Mouse (Mus musculus) MEL (cell line): ENCODE measurements at regions not wholly inside any gene's neighbourhood (a gene's known extent, or its start where the extent isn't known, plus 50 kb on each side); places are given as distances from the start of the nearest gene placed in this dataset.

Source experiments
- DNase-seq: peaks from one replicate; pipeline ENCODE4 v3.0.0; 2011; ENCODE audit warnings: low read depth, low spot score
- H3K27ac ChIP-seq: 2 replicates; pipeline ENCODE4 v1.5.1; 2012; ENCODE audit warnings: low read depth, mild to moderate bottlenecking, control low read depth, low read length, moderate library complexity; ENCODE audit not compliant: control insufficient read depth
- H3K27me3 ChIP-seq, 2 experiments: fragments of 150-350 bp in 1 of 2; sonication (generic) in 1 of 2; 2 replicates each; pipeline ENCODE4 v1.6.1; 2012; ENCODE audit warnings: low read length in 2 of 2, mild to moderate bottlenecking in 2 of 2, improper control_type of control experiment in 1 of 2, moderate library complexity in 1 of 2; ENCODE audit not compliant: insufficient read depth in 2 of 2, control insufficient read depth in 1 of 2
- H3K36me3 ChIP-seq, 2 experiments: 2 replicates each; pipeline ENCODE4 v1.6.1; 2012 to 2014; ENCODE audit warnings: low read length in 2 of 2, improper control_type of control experiment in 1 of 2, inconsistent platforms in 1 of 2, mild to moderate bottlenecking in 1 of 2; ENCODE audit not compliant: insufficient read depth in 2 of 2, control insufficient read depth in 1 of 2
- H3K4me1 ChIP-seq, 2 experiments: fragments of 150-350 bp in 1 of 2; sonication (generic) in 1 of 2; 2 replicates each; pipeline ENCODE4 v1.6.1; 2012; ENCODE audit warnings: low read length in 2 of 2, improper control_type of control experiment in 1 of 2, mild to moderate bottlenecking in 1 of 2; ENCODE audit not compliant: insufficient read depth in 2 of 2, control insufficient read depth in 1 of 2
- H3K4me3 ChIP-seq, 2 experiments: fragments of 150-350 bp in 1 of 2; sonication (generic) in 1 of 2; 2 replicates each; pipeline ENCODE4 v1.5.1; 2012; ENCODE audit warnings: low read depth in 2 of 2, low read length in 2 of 2, mild to moderate bottlenecking in 2 of 2, moderate library complexity in 2 of 2, control low read depth in 1 of 2, improper control_type of control experiment in 1 of 2; ENCODE audit not compliant: control insufficient read depth in 1 of 2, insufficient read depth in 1 of 2
- H3K79me2 ChIP-seq: 2 replicates; pipeline ENCODE4 v1.6.1; 2012; ENCODE audit warnings: mild to moderate bottlenecking, low read length, moderate library complexity; ENCODE audit not compliant: control insufficient read depth, poor library complexity, insufficient read depth
- H3K9ac ChIP-seq: 2 replicates; pipeline ENCODE4 v1.6.1; 2012; ENCODE audit warnings: low read depth, mild to moderate bottlenecking, control low read depth, low read length, moderate library complexity; ENCODE audit not compliant: control insufficient read depth, poor library complexity, severe bottlenecking
- H3K9me3 ChIP-seq: fragments of 150-350 bp; sonication (generic); replicated peaks from 2 replicates; pipeline ENCODE4 v1.6.1; 2012; ENCODE audit warnings: mild to moderate bottlenecking, low read length, improper control_type of control experiment, moderate library complexity; ENCODE audit not compliant: insufficient read depth
- CHD2 ChIP-seq: IDR thresholded peaks from 2 replicates; pipeline ENCODE4 v1.6.1; 2011; ENCODE audit warnings: low read length, improper control_type of control experiment
- CTCF ChIP-seq, 3 experiments: IDR thresholded peaks in 2 of 3; conservative IDR thresholded peaks in 1 of 3; 2 replicates each; pipeline ENCODE4 v1.5.1; 2011 to 2012; ENCODE audit warnings: low read length in 3 of 3, low read depth in 2 of 3, mild to moderate bottlenecking in 2 of 3, improper control_type of control experiment in 1 of 3, inconsistent platforms in 1 of 3, mixed read lengths in 1 of 3, moderate library complexity in 1 of 3; ENCODE audit not compliant: control insufficient read depth in 1 of 3, insufficient read depth in 1 of 3, poor library complexity in 1 of 3, severe bottlenecking in 1 of 3
- E2F4 ChIP-seq: IDR thresholded peaks from 2 replicates; pipeline ENCODE4 v1.6.1; 2011; ENCODE audit warnings: low read depth, low read length, improper control_type of control experiment, borderline replicate concordance
- ELF1 ChIP-seq: IDR thresholded peaks from 2 replicates; pipeline ENCODE4 v1.6.1; 2014; ENCODE audit warnings: low read depth, mild to moderate bottlenecking, inconsistent platforms, low read length, improper control_type of control experiment, moderate library complexity
- EP300 ChIP-seq, 2 experiments: IDR thresholded peaks; 2 replicates each; pipeline ENCODE4 v1.6.1; 2011; ENCODE audit warnings: improper control_type of control experiment in 2 of 2, low read length in 2 of 2, low read depth in 1 of 2, mild to moderate bottlenecking in 1 of 2
- ETS1 ChIP-seq: IDR thresholded peaks from 2 replicates; pipeline ENCODE4 v1.6.1; 2012; ENCODE audit warnings: low read depth, mild to moderate bottlenecking, inconsistent platforms, low read length, improper control_type of control experiment, moderate library complexity
- GATA1 ChIP-seq: IDR thresholded peaks from 2 replicates; pipeline ENCODE4 v1.6.1; 2011; ENCODE audit warnings: low read depth, low read length, improper control_type of control experiment
- MAFK ChIP-seq: IDR thresholded peaks from 2 replicates; pipeline ENCODE4 v1.6.1; 2011; ENCODE audit warnings: low read depth, mild to moderate bottlenecking, low read length, improper control_type of control experiment, borderline replicate concordance
- MAX ChIP-seq: IDR thresholded peaks from 2 replicates; pipeline ENCODE4 v1.6.1; 2011; ENCODE audit warnings: low read length, improper control_type of control experiment
- MXI1 ChIP-seq: IDR thresholded peaks from 2 replicates; pipeline ENCODE4 v1.6.1; 2011; ENCODE audit warnings: mild to moderate bottlenecking, low read depth, low read length, improper control_type of control experiment
- MYC ChIP-seq: IDR thresholded peaks from 2 replicates; pipeline ENCODE4 v1.6.1; 2011; ENCODE audit warnings: low read depth, mild to moderate bottlenecking, low read length, improper control_type of control experiment, moderate library complexity
- NELFE ChIP-seq: IDR thresholded peaks from 2 replicates; pipeline ENCODE4 v1.6.1; 2011; ENCODE audit warnings: low read depth, low read length, improper control_type of control experiment
- SMC3 ChIP-seq: IDR thresholded peaks from 2 replicates; pipeline ENCODE4 v1.6.1; 2011; ENCODE audit warnings: low read depth, low read length, improper control_type of control experiment
- TBP ChIP-seq: IDR thresholded peaks from 2 replicates; pipeline ENCODE4 v1.8.0; 2011; ENCODE audit warnings: low read depth, low read length, improper control_type of control experiment
- TCF12 ChIP-seq: IDR thresholded peaks from 2 replicates; pipeline ENCODE4 v1.6.1; 2014; ENCODE audit warnings: low read depth, mild to moderate bottlenecking, inconsistent platforms, low read length, improper control_type of control experiment, moderate library complexity
- UBTF ChIP-seq: IDR thresholded peaks from 2 replicates; pipeline ENCODE4 v1.6.1; 2012; ENCODE audit warnings: low read depth, mild to moderate bottlenecking, inconsistent platforms, low read length, improper control_type of control experiment, moderate library complexity, borderline replicate concordance; ENCODE audit not compliant: insufficient read depth
- USF1 ChIP-seq: IDR thresholded peaks from 2 replicates; pipeline ENCODE4 v1.6.1; 2014; ENCODE audit warnings: low read depth, mild to moderate bottlenecking, inconsistent platforms, low read length, improper control_type of control experiment, moderate library complexity
- USF2 ChIP-seq, 2 experiments: IDR thresholded peaks; 2 replicates each; pipeline ENCODE4 v1.6.1; 2011 to 2012; ENCODE audit warnings: improper control_type of control experiment in 2 of 2, low read length in 2 of 2, borderline replicate concordance in 1 of 2, inconsistent platforms in 1 of 2, low read depth in 1 of 2, mild to moderate bottlenecking in 1 of 2; ENCODE audit not compliant: insufficient read depth in 1 of 2
- ZC3H11A ChIP-seq: IDR thresholded peaks from 2 replicates; pipeline ENCODE4 v1.6.1; 2012; ENCODE audit warnings: low read depth, mild to moderate bottlenecking, inconsistent platforms, low read length, improper control_type of control experiment
- ZKSCAN1 ChIP-seq: IDR thresholded peaks from 2 replicates; pipeline ENCODE4 v1.6.1; 2012; ENCODE audit warnings: low read depth, mild to moderate bottlenecking, inconsistent platforms, low read length, improper control_type of control experiment, moderate library complexity
- ZMIZ1 ChIP-seq: IDR thresholded peaks from 2 replicates; pipeline ENCODE4 v1.6.1; 2012; ENCODE audit warnings: low read depth, mild to moderate bottlenecking, inconsistent platforms, low read length, improper control_type of control experiment, moderate library complexity
- ZNF384 ChIP-seq: IDR thresholded peaks from 2 replicates; pipeline ENCODE4 v1.6.1; 2012; ENCODE audit warnings: low read depth, mild to moderate bottlenecking, inconsistent platforms, low read length, improper control_type of control experiment

DNA sequence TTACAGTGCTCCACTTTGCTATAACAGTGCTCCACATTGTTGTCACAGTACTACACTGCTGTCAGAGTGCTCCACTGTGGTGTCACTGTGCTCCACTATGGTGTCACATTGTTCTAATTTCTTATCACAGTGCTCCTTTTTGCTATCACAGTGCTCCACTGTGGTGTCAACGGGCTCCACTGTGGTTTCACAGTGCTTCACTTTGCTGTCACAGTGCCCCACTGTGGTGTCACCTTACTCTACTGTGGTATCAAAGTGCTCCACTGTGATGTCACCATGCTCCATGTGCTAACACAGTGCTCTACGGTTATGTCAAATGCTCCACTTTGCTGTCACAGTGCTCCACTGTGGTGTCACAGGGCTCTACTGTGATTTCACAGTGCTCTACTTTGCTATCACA lies 72.6 kb upstream of the Trpm1 start:
- Histone ChIP-seq H3K9ac (no peak overlapping the region), H3K4me3 (no peak overlapping the region), H3K27ac (no peak overlapping the region), H3K4me1 (no peaks in the 10 kb centered on the region), H3K27me3 (no peaks in the 10 kb centered on the region), H3K36me3 (no peaks in the 10 kb centered on the region), H3K9me3 (no peaks in the 10 kb centered on the region), H3K79me2 (no peaks in the 10 kb centered on the region)
- DNase-seq: no peak
- TF ChIP-seq UBTF: no peak
- no peak for TF ChIP-seq ELF1
- TF ChIP-seq TCF12: no peak
- TF ChIP-seq NELFE: no peak
- no peak for TF ChIP-seq TBP
- TF ChIP-seq USF2 (IDR thresholded peaks at IDR 0.05; ENCODE audit: borderline replicate concordance in 1 of 2, insufficient read depth in 1 of 2, low read depth in 1 of 2, low read length in 2 of 2): no peak
- no peak for TF ChIP-seq GATA1
- no peak for TF ChIP-seq EP300 (IDR thresholded peaks at IDR 0.05; ENCODE audit: low read depth in 1 of 2, low read length in 2 of 2)

DNA sequence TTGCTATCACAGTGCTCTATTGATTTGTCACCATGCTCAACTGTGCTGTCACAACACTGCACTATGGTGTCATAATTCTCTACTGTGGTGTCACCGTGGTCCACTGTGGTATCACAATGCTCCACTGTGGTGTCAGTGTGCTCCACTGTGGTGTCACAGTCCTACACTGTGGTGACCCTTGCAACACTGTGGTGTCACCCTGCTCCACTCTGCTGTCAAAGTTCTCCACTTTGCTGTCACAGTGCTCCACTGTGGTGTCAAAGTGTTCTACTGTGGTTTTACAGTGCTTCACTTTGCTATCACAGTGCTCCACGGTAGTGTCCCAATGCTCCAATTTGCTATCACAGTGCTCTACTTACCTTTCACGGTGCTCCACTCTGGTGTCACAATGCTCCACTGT lies 74.3 kb upstream of the Trpm1 start:
- H3K4me1 ChIP-seq: no peaks in the 10 kb centered on the region
- no peak overlapping the region for H3K4me3 ChIP-seq
- H3K9me3 ChIP-seq: no peaks in the 10 kb centered on the region
- no peak for DNase-seq
- no peaks in the 10 kb centered on the region for H3K79me2 ChIP-seq
- TF ChIP-seq NELFE (no peak), CHD2 (no peak), CTCF (IDR thresholded peaks at IDR 0.05 in 2 of 3, conservative IDR thresholded peaks at IDR 0.05 in 1 of 3; ENCODE audit: control insufficient read depth in 1 of 3, insufficient read depth in 1 of 3, low read depth in 2 of 3, low read length in 3 of 3, poor library complexity in 1 of 3, severe bottlenecking in 1 of 3) (no peak), UBTF (no peak), TBP (no peak), ETS1 (no peak), SMC3 (no peak), ZKSCAN1 (no peak), ZNF384 (no peak), MAFK (no peak)
- H3K36me3 ChIP-seq: no peaks in the 10 kb centered on the region
- H3K27ac ChIP-seq: no peak overlapping the region
- no peaks in the 10 kb centered on the region for H3K27me3 ChIP-seq
- H3K9ac ChIP-seq: no peak overlapping the region

DNA sequence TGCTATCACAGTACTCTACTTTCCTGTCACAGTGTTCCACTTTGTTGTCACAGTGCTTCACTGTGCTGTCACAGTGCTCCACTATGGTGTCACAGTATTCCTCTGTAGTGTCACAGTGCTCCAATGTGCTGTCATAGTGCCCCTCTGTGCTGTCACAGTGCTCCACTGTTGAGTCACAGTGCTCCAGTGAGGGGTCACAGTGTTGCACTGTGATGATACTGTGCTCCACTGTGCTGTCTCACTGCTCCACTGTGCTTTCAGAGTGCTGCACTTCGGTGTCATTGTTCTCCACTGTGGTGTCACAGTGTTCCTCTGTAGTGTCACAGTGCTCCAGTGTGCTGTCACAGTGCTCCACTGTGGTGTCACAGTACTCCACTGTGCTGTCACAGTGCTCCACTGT lies 75.0 kb upstream of the Trpm1 start:
- no peak overlapping the region for H3K27ac ChIP-seq
- no peaks in the 10 kb centered on the region for H3K27me3 ChIP-seq
- no peak overlapping the region for H3K9ac ChIP-seq
- no peaks in the 10 kb centered on the region for H3K79me2 ChIP-seq
- DNase-seq: no peak
- TF ChIP-seq E2F4 (no peak), CHD2 (no peak), MXI1 (no peak), TBP (no peak), ZMIZ1 (no peak), NELFE (no peak), USF2 (IDR thresholded peaks at IDR 0.05; ENCODE audit: borderline replicate concordance in 1 of 2, insufficient read depth in 1 of 2, low read depth in 1 of 2, low read length in 2 of 2) (no peak), MAX (no peak), USF1 (no peak), ZC3H11A (no peak), GATA1 (no peak), CTCF (IDR thresholded peaks at IDR 0.05 in 2 of 3, conservative IDR thresholded peaks at IDR 0.05 in 1 of 3; ENCODE audit: control insufficient read depth in 1 of 3, insufficient read depth in 1 of 3, low read depth in 2 of 3, low read length in 3 of 3, poor library complexity in 1 of 3, severe bottlenecking in 1 of 3) (no peak), ELF1 (no peak), MYC (no peak)
- no peak overlapping the region for H3K4me3 ChIP-seq
- no peaks in the 10 kb centered on the region for H3K4me1 ChIP-seq
- H3K9me3 ChIP-seq: no peaks in the 10 kb centered on the region
- H3K36me3 ChIP-seq: no peaks in the 10 kb centered on the region
